Mouse (Mus musculus): ENCODE data around the gene Olfr524. TPM values are rescaled to one million over a fixed set of nuclear protein-coding genes. Genes with fewer than 3 reads are reported as not detected.

Gene Olfr524
- not detected in 2 replicates for total RNA-seq (2017)

GRCm38 (mm10) chr7:140205864-140206263 lies at the start of gene Olfr524:
Gene Olfr524 (minus strand): TSS chr7:140205964.
- ATAC-seq (replicated peaks in 1 of 2; ENCODE audit: insufficient read depth in 1 of 2, low FRiP score in 2 of 2, low TSS enrichment in 1 of 2, low read depth in 1 of 2, poor library complexity in 2 of 2, severe bottlenecking in 2 of 2): no peak

- peak in 1 of 2 experiments; percentile 32; a peak in 1 of 4 replicates for ATAC-seq (replicated peaks in 1 of 2; ENCODE audit: insufficient read depth in 1 of 2, low FRiP score in 2 of 2, low TSS enrichment in 1 of 2, low read depth in 1 of 2, poor library complexity in 2 of 2, severe bottlenecking in 2 of 2)
These were observed 48.1 kb upstream of the Olfr524 start for GRCm38 (mm10) chr7:140253780-140254299.

GRCm38 (mm10) chr7:140247216-140247615 lies 41.5 kb upstream of the Olfr524 start, which contains the start of gene 5830411N06Rik:
Gene 5830411N06Rik (plus strand): TSS chr7:140247284.
- no peak for ATAC-seq (replicated peaks in 1 of 2; ENCODE audit: insufficient read depth in 1 of 2, low FRiP score in 2 of 2, low TSS enrichment in 1 of 2, low read depth in 1 of 2, poor library complexity in 2 of 2, severe bottlenecking in 2 of 2)

GRCm38 (mm10) chr7:140233696-140234095 lies 27.9 kb upstream of the Olfr524 start:
- no peak for ATAC-seq (replicated peaks in 1 of 2; ENCODE audit: insufficient read depth in 1 of 2, low FRiP score in 2 of 2, low TSS enrichment in 1 of 2, low read depth in 1 of 2, poor library complexity in 2 of 2, severe bottlenecking in 2 of 2)

GRCm38 (mm10) chr7:140231026-140231425 lies 25.3 kb upstream of the Olfr524 start:
- ATAC-seq (replicated peaks in 1 of 2; ENCODE audit: insufficient read depth in 1 of 2, low FRiP score in 2 of 2, low TSS enrichment in 1 of 2, low read depth in 1 of 2, poor library complexity in 2 of 2, severe bottlenecking in 2 of 2): no peak

GRCm38 (mm10) chr7:140228476-140228875 lies 22.7 kb upstream of the Olfr524 start:
- ATAC-seq (replicated peaks in 1 of 2; ENCODE audit: insufficient read depth in 1 of 2, low FRiP score in 2 of 2, low TSS enrichment in 1 of 2, low read depth in 1 of 2, poor library complexity in 2 of 2, severe bottlenecking in 2 of 2): no peak

GRCm38 (mm10) chr7:140224209-140224608 lies 18.4 kb upstream of the Olfr524 start:
- ATAC-seq (replicated peaks in 1 of 2; ENCODE audit: insufficient read depth in 1 of 2, low FRiP score in 2 of 2, low TSS enrichment in 1 of 2, low read depth in 1 of 2, poor library complexity in 2 of 2, severe bottlenecking in 2 of 2): no peak

- ATAC-seq (replicated peaks in 1 of 2; ENCODE audit: insufficient read depth in 1 of 2, low FRiP score in 2 of 2, low TSS enrichment in 1 of 2, low read depth in 1 of 2, poor library complexity in 2 of 2, severe bottlenecking in 2 of 2): no peak
These were observed 14.6 kb upstream of the Olfr524 start for GRCm38 (mm10) chr7:140220375-140220774.

GRCm38 (mm10) chr7:140219268-140219667 lies 13.5 kb upstream of the Olfr524 start:
- no peak for ATAC-seq (replicated peaks in 1 of 2; ENCODE audit: insufficient read depth in 1 of 2, low FRiP score in 2 of 2, low TSS enrichment in 1 of 2, low read depth in 1 of 2, poor library complexity in 2 of 2, severe bottlenecking in 2 of 2)

GRCm38 (mm10) chr7:140217967-140218366 lies 12.2 kb upstream of the Olfr524 start, which contains the start of gene Cd163l1:
Gene Cd163l1 (plus strand): TSS chr7:140218267.
- no peak for ATAC-seq (replicated peaks in 1 of 2; ENCODE audit: insufficient read depth in 1 of 2, low FRiP score in 2 of 2, low TSS enrichment in 1 of 2, low read depth in 1 of 2, poor library complexity in 2 of 2, severe bottlenecking in 2 of 2)

GRCm38 (mm10) chr7:140213841-140214240 lies 8.1 kb upstream of the Olfr524 start:
- no peak for ATAC-seq (replicated peaks in 1 of 2; ENCODE audit: insufficient read depth in 1 of 2, low FRiP score in 2 of 2, low TSS enrichment in 1 of 2, low read depth in 1 of 2, poor library complexity in 2 of 2, severe bottlenecking in 2 of 2)

GRCm38 (mm10) chr7:140208677-140209076 lies 2.9 kb upstream of the Olfr524 start:
- ATAC-seq (replicated peaks in 1 of 2; ENCODE audit: insufficient read depth in 1 of 2, low FRiP score in 2 of 2, low TSS enrichment in 1 of 2, low read depth in 1 of 2, poor library complexity in 2 of 2, severe bottlenecking in 2 of 2): no peak

- ATAC-seq (replicated peaks in 1 of 2; ENCODE audit: insufficient read depth in 1 of 2, low FRiP score in 2 of 2, low TSS enrichment in 1 of 2, low read depth in 1 of 2, poor library complexity in 2 of 2, severe bottlenecking in 2 of 2): peak; percentile 37 to 54; a peak in 1 of 4 replicates
These were observed 2.4 kb upstream of the Olfr524 start for GRCm38 (mm10) chr7:140208153-140208552.

- ATAC-seq (replicated peaks in 1 of 2; ENCODE audit: insufficient read depth in 1 of 2, low FRiP score in 2 of 2, low TSS enrichment in 1 of 2, low read depth in 1 of 2, poor library complexity in 2 of 2, severe bottlenecking in 2 of 2): 0 out of 4 replicates have a peak, but pooled peaks of 1 of the 2 experiments have one; percentile 18
These were observed 1.1 kb upstream of the Olfr524 start for GRCm38 (mm10) chr7:140206904-140207303.

- no peak for ATAC-seq (replicated peaks in 1 of 2; ENCODE audit: insufficient read depth in 1 of 2, low FRiP score in 2 of 2, low TSS enrichment in 1 of 2, low read depth in 1 of 2, poor library complexity in 2 of 2, severe bottlenecking in 2 of 2)
These were observed 4.7 kb downstream of the Olfr524 start for GRCm38 (mm10) chr7:140201090-140201489.

- ATAC-seq (replicated peaks in 1 of 2; ENCODE audit: insufficient read depth in 1 of 2, low FRiP score in 2 of 2, low TSS enrichment in 1 of 2, low read depth in 1 of 2, poor library complexity in 2 of 2, severe bottlenecking in 2 of 2): no peak
These were observed 9.8 kb downstream of the Olfr524 start for GRCm38 (mm10) chr7:140196002-140196401.

- ATAC-seq (replicated peaks in 1 of 2; ENCODE audit: insufficient read depth in 1 of 2, low FRiP score in 2 of 2, low TSS enrichment in 1 of 2, low read depth in 1 of 2, poor library complexity in 2 of 2, severe bottlenecking in 2 of 2): no peak
These were observed 11.7 kb downstream of the Olfr524 start for GRCm38 (mm10) chr7:140194031-140194430.

GRCm38 (mm10) chr7:140192851-140193250 lies 12.9 kb downstream of the Olfr524 start:
- no peak for ATAC-seq (replicated peaks in 1 of 2; ENCODE audit: insufficient read depth in 1 of 2, low FRiP score in 2 of 2, low TSS enrichment in 1 of 2, low read depth in 1 of 2, poor library complexity in 2 of 2, severe bottlenecking in 2 of 2)

- no peak for ATAC-seq (replicated peaks in 1 of 2; ENCODE audit: insufficient read depth in 1 of 2, low FRiP score in 2 of 2, low TSS enrichment in 1 of 2, low read depth in 1 of 2, poor library complexity in 2 of 2, severe bottlenecking in 2 of 2)
These were observed 13.3 kb downstream of the Olfr524 start for GRCm38 (mm10) chr7:140192445-140192844.

Data from hematopoietic stem cell, adult 5-6 weeks (primary cell).